Mouse (Mus musculus) kidney, adult 2 months (tissue): ENCODE data around the gene Ap1b1. TPM values are rescaled to one million over a fixed set of nuclear protein-coding genes. Genes with fewer than 3 reads are reported as not detected.

Experiments used
- DNase-seq: peaks from one replicate; pipeline ENCODE4 v3.0.0; 2021
- H3K27ac ChIP-seq: fragments of 200-500 bp; 2 replicates; pipeline ENCODE4 v1.5.1; 2012; ENCODE audit warnings: low read depth, low read length, control low read depth, inconsistent platforms; ENCODE audit not compliant: insufficient read depth
- H3K27me3 ChIP-seq: fragments of 200-500 bp; replicated peaks from 2 replicates; pipeline ENCODE4 v1.6.1; 2012; ENCODE audit warnings: mild to moderate bottlenecking, moderate library complexity, low read length, inconsistent platforms; ENCODE audit not compliant: control insufficient read depth, insufficient read depth
- H3K36me3 ChIP-seq: fragments of 200-500 bp; 2 replicates; pipeline ENCODE4 v1.6.1; 2012; ENCODE audit warnings: mild to moderate bottlenecking, moderate library complexity, low read length, inconsistent platforms; ENCODE audit not compliant: control insufficient read depth, insufficient read depth
- H3K4me1 ChIP-seq: fragments of 200-500 bp; 2 replicates; pipeline ENCODE4 v1.6.1; 2011; ENCODE audit warnings: low read length; ENCODE audit not compliant: control insufficient read depth, insufficient read depth
- H3K4me3 ChIP-seq: fragments of 200-500 bp; 2 replicates; pipeline ENCODE4 v1.5.1; 2011; ENCODE audit warnings: mild to moderate bottlenecking, low read depth, low read length, control low read depth; ENCODE audit not compliant: insufficient read depth
- CTCF ChIP-seq: fragments of 200-500 bp; conservative IDR thresholded peaks from 2 replicates; pipeline ENCODE4 v1.5.1; 2011; ENCODE audit warnings: low read depth, mild to moderate bottlenecking, control low read depth, low read length, moderate library complexity, mixed read lengths; ENCODE audit not compliant: insufficient read depth, insufficient read length
- POLR2A ChIP-seq: fragments of 200-500 bp; IDR thresholded peaks from one replicate; pipeline ENCODE4 v1.6.1; 2011; ENCODE audit warnings: low read depth, low read length, control low read depth
- WGBS: fragments of 180-500 bp; shearing (Covaris S2); methylation state at CpG from one replicate; pipeline ENCODE4 v1.1.7; 2018; 5-methylcytosine and 5-hydroxymethylcytosine counted together
- polyA plus RNA-seq: library from polyadenylated mRNA; depleted of rRNA; stranded (reverse); fragments of >200 nt; gene quantifications from 2 replicates; pipeline ENCODE4 v1.2.3, GENCODE M21; 2012

The Ap1b1 gene
- polyA plus RNA-seq, 1 experiment: 110 TPM

DNA sequence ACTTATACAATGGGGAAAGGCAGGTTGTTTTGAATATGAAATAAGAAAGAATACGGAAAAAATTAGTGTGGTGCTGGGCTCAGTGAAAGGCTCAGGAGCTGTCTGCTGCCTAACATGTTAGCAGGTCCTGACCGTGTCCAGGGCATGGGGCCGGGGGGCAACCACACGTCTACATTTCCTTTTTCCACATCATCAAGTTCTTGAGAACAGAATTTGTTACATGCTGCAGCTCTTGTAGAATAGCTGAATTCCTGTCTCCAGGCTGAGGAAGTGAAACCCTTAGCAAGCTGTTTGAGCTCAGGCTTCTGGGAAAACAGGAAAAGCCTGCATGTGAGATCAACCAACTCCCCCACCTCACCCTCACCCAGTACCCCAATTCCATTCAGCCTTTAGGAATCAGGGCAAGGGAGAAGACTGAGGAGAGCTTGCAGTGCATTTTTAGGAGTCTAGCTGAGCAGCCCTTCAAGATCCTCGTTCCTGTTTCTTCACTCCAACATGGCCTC, 25.6 kb downstream of the Ap1b1 start:
- no peaks in the 10 kb centered on the region for H3K27me3 ChIP-seq
- no peak for TF ChIP-seq POLR2A
- no peak for TF ChIP-seq CTCF
- no peaks in the 10 kb centered on the region for H3K4me1 ChIP-seq
- no peak overlapping the region for H3K4me3 ChIP-seq
- peaks cover 3% of the 10 kb centered on the region for H3K36me3 ChIP-seq
- DNase-seq: no peak
- H3K27ac ChIP-seq: no peak overlapping the region
- 62% methylated on average over 5 of the region's 5 CpGs for WGBS

DNA sequence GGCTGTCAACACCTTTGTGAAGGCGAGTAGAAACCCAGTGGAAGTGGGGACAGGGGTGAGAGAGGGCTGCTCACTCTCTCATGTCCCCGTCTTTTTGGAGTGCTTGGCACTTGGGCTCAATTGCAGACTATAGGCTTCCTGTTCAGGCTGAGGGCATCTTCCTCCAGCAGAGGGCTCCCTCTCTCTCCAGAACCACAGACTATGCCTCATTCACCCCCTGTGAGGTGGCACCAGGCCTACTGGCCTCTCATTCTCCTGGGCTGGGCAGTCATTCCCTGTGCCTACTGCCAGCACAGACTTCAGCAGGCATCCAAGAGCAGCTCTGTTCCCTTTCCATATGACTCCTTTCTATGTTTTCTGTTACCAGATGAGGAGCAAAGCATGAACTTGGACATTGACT, 29.1 kb downstream of the Ap1b1 start:
- peak; percentile 72 for DNase-seq

DNA sequence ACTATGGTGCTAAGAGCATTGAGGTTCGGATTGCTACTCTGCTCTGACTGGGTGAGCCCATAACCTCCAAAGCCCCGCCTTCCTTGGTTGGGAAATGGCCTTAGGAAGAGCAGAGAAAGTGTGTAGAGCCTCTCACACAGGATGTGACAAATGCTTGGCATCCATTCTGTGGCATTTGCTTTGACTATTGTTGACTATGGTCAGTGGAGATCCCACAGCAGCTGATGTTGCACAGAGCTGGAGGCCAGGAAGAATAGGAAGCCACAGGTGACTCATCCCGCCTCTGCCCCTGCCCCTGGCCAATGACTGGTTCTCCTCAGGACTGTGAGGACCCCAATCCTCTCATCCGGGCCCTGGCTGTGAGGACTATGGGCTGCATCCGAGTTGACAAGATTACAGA, 29.7 kb downstream of the Ap1b1 start:
- H3K4me1 ChIP-seq: no peaks in the 10 kb centered on the region
- no peak for TF ChIP-seq CTCF
- no peak for TF ChIP-seq POLR2A
- H3K4me3 ChIP-seq: no peak overlapping the region
- H3K27ac ChIP-seq: no peak overlapping the region
- no peak for DNase-seq
- WGBS: 92% methylated on average over 5 of the region's 5 CpGs
- no peaks in the 10 kb centered on the region for H3K27me3 ChIP-seq
- H3K36me3 ChIP-seq: peaks cover 1% of the 10 kb centered on the region

More for the DNA sequence above, 29.1 kb downstream of the Ap1b1 start:
- H3K4me3 ChIP-seq: no peak overlapping the region
- H3K27me3 ChIP-seq: no peaks in the 10 kb centered on the region
- no peak overlapping the region for H3K27ac ChIP-seq
- H3K36me3 ChIP-seq: peaks cover 1% of the 10 kb centered on the region
- 44% methylated on average over 2 of the region's 2 CpGs for WGBS
- H3K4me1 ChIP-seq: no peaks in the 10 kb centered on the region
- TF ChIP-seq CTCF (peak; percentile 70), POLR2A (no peak)

DNA sequence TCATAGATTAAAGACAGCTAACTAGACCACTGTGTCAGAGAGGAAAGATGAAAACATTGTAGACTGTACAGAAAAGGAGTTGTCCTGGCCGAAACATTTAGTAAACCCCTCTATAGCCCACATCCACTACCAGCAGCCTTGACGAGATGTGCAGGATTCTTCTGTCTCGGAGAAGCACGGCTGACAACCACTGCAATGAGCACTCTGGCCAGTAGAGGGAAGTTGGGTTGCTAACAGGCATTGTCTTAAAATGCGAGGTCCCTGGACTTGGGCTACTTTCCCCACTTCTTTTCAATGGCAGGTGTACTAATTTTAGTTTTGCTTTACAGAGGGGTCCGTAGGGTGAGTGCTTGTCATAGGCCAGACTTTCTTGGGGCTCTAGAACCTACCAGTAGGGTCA, 30.9 kb downstream of the Ap1b1 start:
- H3K27me3 ChIP-seq: no peaks in the 10 kb centered on the region
- no peaks in the 10 kb centered on the region for H3K4me1 ChIP-seq
- no peak overlapping the region for H3K4me3 ChIP-seq
- no peak overlapping the region for H3K27ac ChIP-seq
- TF ChIP-seq CTCF: peak; percentile 41
- TF ChIP-seq POLR2A: no peak
- WGBS: 53% methylated on average over 6 of the region's 6 CpGs
- no peak for DNase-seq
- H3K36me3 ChIP-seq: peaks cover 1% of the 10 kb centered on the region

DNA sequence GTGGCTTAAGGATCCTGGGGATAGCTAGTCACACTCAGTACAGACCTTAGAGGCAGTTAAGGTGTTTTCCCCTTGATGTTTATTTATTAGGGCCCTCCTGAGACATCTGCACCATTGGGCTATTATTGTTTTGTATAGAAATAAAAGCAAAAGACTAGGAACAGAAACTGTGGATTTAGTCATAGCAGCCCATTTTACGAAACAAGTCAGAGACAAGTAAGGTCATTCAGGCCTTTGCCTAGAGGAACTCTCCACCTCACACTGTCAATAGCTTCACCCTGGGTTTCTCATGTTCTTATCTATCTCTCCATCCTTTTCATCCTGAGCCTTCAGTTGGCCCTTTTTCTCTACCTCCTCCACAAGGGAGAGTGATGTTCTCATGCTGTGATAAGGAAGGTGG, 38.5 kb downstream of the Ap1b1 start:
- TF ChIP-seq CTCF (no peak), POLR2A (no peak)
- no peaks in the 10 kb centered on the region for H3K27me3 ChIP-seq
- no peaks in the 10 kb centered on the region for H3K4me1 ChIP-seq
- H3K36me3 ChIP-seq: peaks cover 2% of the 10 kb centered on the region; the same call in 1 of the 2 replicates
- H3K27ac ChIP-seq: no peak overlapping the region
- WGBS: 94% methylated on average over 1 of the region's 1 CpGs
- H3K4me3 ChIP-seq: no peak overlapping the region
- DNase-seq: no peak

DNA sequence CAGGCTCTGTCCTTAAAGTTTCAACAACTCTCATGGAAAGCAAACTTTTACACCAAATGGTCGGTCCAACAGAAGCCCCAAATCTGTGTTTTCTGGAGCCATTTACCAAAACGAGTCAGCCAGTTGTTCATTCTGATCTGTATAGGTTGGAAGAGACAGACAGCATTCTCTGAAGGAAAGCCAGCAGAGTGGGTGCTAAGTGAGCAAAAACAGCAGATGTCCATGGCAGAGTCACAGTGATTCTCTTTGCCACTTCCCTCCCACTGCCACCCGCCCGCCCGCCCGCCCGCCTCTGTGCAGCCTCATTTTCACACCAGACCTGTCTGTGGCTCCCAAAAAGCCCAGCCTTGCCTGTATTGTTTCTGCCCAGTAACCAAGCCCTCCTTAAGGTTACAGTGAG, 41.6 kb downstream of the Ap1b1 start:
- Histone ChIP-seq H3K36me3 (peaks cover 4% of the 10 kb centered on the region; the same call in 1 of the 2 replicates), H3K4me1 (no peaks in the 10 kb centered on the region), H3K27ac (no peak overlapping the region), H3K27me3 (no peaks in the 10 kb centered on the region), H3K4me3 (no peak overlapping the region)
- 92% methylated on average over 7 of the region's 7 CpGs for WGBS
- no peak for DNase-seq
- TF ChIP-seq POLR2A (no peak), CTCF (no peak)

DNA sequence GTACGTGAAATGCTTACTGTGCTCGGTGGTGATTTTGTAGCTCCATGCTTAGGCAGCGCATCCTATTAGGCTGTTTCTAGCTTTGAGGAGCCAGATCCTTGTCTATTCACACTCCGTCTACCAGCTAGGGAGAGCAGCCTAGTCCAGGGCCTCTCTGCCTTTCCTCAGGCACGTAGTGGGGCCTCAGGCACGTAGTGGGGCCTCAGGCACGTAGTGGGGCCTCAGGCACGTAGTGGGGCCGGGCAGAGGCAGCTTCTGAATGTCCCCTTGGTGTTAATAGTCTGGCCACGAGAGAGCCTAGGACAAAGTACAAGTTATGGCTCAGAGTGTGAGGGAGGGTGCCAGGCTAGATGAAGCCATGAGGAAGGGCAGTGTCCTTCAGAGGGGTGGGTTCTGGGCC, 46.1 kb downstream of the Ap1b1 start:
- no peak for TF ChIP-seq CTCF
- no peak for TF ChIP-seq POLR2A
- WGBS: 88% methylated on average over 10 of the region's 10 CpGs
- Histone ChIP-seq H3K4me3 (no peak overlapping the region), H3K27me3 (no peaks in the 10 kb centered on the region), H3K27ac (no peak overlapping the region), H3K36me3 (peaks cover 2% of the 10 kb centered on the region; the same call in 1 of the 2 replicates), H3K4me1 (no peaks in the 10 kb centered on the region)
- no peak for DNase-seq

DNA sequence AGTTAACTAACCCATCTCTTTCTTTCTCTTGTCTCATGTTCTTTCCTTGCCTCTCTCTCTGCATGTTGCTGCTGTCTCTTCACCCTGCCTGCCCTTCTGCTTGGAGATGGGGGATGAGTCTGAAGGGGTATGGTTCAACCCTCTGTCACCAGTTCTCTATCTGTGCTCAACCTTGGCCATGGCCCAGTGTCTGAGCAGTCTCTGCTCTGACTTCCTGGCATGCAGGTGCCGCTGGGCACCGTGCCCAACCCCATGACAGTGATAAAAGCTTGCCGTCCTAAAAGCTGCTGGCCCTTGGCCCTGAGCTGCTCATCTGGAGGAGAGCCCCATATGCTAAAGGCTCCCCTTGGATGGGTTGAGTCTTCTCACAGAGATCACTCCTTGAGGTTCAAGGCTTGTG, 46.5 kb downstream of the Ap1b1 start:
- no peak overlapping the region for H3K27ac ChIP-seq
- no peaks in the 10 kb centered on the region for H3K4me1 ChIP-seq
- 37% methylated on average over 3 of the region's 3 CpGs for WGBS
- no peak overlapping the region for H3K4me3 ChIP-seq
- TF ChIP-seq POLR2A (no peak), CTCF (no peak)
- peak; percentile 70 for DNase-seq
- H3K36me3 ChIP-seq: peaks cover 2% of the 10 kb centered on the region; the same call in 1 of the 2 replicates
- no peaks in the 10 kb centered on the region for H3K27me3 ChIP-seq
